Comparison of ENCODE assay signal across 13 mouse cellular contexts in the genomic region with DNA sequence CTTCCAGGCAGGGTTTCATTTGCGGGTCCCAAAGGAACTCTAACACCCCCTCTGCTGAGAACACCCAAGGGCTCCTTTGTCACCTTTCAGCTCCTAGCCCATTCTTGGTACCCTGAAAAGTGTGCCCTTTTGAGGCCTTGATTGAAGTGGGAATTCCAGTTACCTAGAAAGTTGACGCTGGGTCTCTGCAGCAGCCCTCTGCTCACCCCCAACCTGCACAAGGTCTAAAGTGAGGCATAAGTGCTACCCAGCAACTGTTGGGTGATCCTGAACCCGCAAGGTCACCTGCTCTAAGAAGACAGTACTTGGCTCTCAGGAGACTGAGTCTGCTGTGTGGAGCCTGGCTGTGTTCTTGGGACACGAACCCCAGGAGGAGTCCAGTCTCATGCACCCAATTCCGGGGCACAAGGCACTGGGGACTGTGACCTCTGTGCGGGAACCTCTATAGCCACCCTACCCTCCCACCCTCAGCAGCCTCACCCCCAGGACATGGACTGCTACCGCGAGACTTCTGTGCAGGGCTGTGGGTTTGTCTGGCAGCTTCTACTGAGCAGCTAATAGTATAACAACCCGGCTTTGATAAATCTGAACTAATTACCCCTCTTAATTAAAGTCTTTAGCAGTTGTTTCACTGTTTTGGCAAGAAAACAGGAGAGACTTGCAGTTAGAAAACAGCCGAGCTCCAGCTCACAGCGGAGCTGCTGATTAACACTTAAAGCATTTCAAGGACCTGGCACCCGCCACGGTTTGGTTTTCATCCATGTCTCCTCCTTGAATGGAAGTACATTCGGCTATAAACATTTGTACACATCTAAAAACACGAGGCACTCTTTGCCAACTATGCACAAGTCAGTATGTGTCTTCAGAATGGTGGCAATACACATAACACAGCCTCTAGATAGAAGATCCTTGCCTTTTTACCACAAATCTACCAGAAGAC. TPM values are rescaled to one million over a fixed set of nuclear protein-coding genes. Genes with fewer than 3 reads are reported as not detected.
DNase-seq lines count a peak whose midpoint lies in the region; ATAC-seq and TF ChIP-seq lines count a peak whose summit lies in the region.
"Had no signal": no experiment of that assay in that cellular context is flagged by ENCODE, and none has a peak within 500 bp of the region (broad histone marks: within the 10 kb centered on the region; RNA-seq: fewer than 3 reads in every experiment).

No protein-coding gene starts in this region.

- 0 out of 2 replicates have a peak, but pooled peaks have one; percentile 22 for ATAC-seq in kidney, embryonic 15.5 days (replicated peaks; ENCODE audit: low FRiP score)
- peak; percentile 38; the same call in 1 of the 2 replicates for ATAC-seq in embryonic facial prominence, embryonic 13.5 days (ENCODE audit: insufficient number of reproducible peaks, insufficient read depth, low FRiP score, low TSS enrichment, low read depth)
- ATAC-seq: inflammation-experienced regulatory T-cells, adult 6 months had no signal

- H3K9me3 ChIP-seq in kidney, embryonic 15.5 days (replicated peaks), result no peaks in the 10 kb centered on the region
- no peaks in the 10 kb centered on the region for H3K9me3 ChIP-seq in embryonic facial prominence, embryonic 13.5 days
- no peaks in the 10 kb centered on the region for H3K9me3 ChIP-seq in limb, embryonic 10.5 days (replicated peaks)
- H3K9me3 ChIP-seq: heart, embryonic 13.5 days; limb, embryonic 12.5 days; neural tube, embryonic 13.5 days had no signal

- no peak overlapping the region for H3K27ac ChIP-seq in kidney, embryonic 15.5 days
- H3K27ac ChIP-seq in kidney, adult 2 months (ENCODE audit: insufficient read depth, low read depth, low read length), result no peak overlapping the region
- H3K27ac ChIP-seq in embryonic facial prominence, embryonic 13.5 days, result no peak overlapping the region
- no peak overlapping the region for H3K27ac ChIP-seq in limb, embryonic 10.5 days
- H3K27ac ChIP-seq: heart, embryonic 13.5 days; limb, embryonic 12.5 days; macrophage; neural tube, embryonic 13.5 days had no signal

- WGBS in kidney, embryonic 15.5 days, result under 1% methylated on average over 15 of the region's 15 CpGs
- WGBS in kidney, adult 2 months, result 2% methylated on average over 15 of the region's 15 CpGs
- 3% methylated on average over 15 of the region's 15 CpGs for WGBS in embryonic facial prominence, embryonic 13.5 days
- 2% methylated on average over 15 of the region's 15 CpGs for WGBS in limb, embryonic 10.5 days

- no peak for TF ChIP-seq CTCF in kidney, adult 2 months (conservative IDR thresholded peaks at IDR 0.05; ENCODE audit: insufficient read depth, insufficient read length, low read depth, low read length)
- no peak for TF ChIP-seq CTCF in brain, embryonic 14.5 days (IDR thresholded peaks at IDR 0.05; ENCODE audit: borderline replicate concordance, extremely low read depth, insufficient read depth, insufficient read length)

- no peak overlapping the region for H3K4me3 ChIP-seq in kidney, embryonic 15.5 days (replicated peaks)
- no peak overlapping the region for H3K4me3 ChIP-seq in kidney, adult 2 months (ENCODE audit: insufficient read depth, low read depth, low read length)
- H3K4me3 ChIP-seq in embryonic facial prominence, embryonic 13.5 days, result no peak overlapping the region
- no peak overlapping the region for H3K4me3 ChIP-seq in limb, embryonic 10.5 days
- H3K4me3 ChIP-seq: heart, embryonic 13.5 days; limb, embryonic 12.5 days; neural tube, embryonic 13.5 days had no signal

- no peak overlapping the region for H3K4me2 ChIP-seq in kidney, embryonic 15.5 days
- H3K4me2 ChIP-seq in embryonic facial prominence, embryonic 13.5 days, result peak overlapping the region; percentile 3; the same call in 1 of the 2 replicates
- H3K4me2 ChIP-seq: heart, embryonic 13.5 days; limb, embryonic 12.5 days; neural tube, embryonic 13.5 days had no signal

- TF ChIP-seq POLR2A in kidney, adult 2 months (IDR thresholded peaks at IDR 0.05; ENCODE audit: low read depth, low read length), result no peak
- no peak for TF ChIP-seq POLR2A in brain, embryonic 14.5 days (IDR thresholded peaks at IDR 0.05; ENCODE audit: borderline replicate concordance, extremely low read depth, insufficient read depth, insufficient read length, poor library complexity, severe bottlenecking)

- peaks cover 19% of the 10 kb centered on the region for H3K4me1 ChIP-seq in kidney, embryonic 15.5 days
- no peaks in the 10 kb centered on the region for H3K4me1 ChIP-seq in kidney, adult 2 months (ENCODE audit: control insufficient read depth, insufficient read depth, low read length)
- peaks cover 19% of the 10 kb centered on the region for H3K4me1 ChIP-seq in embryonic facial prominence, embryonic 13.5 days
- peaks cover 19% of the 10 kb centered on the region for H3K4me1 ChIP-seq in limb, embryonic 10.5 days

- peaks cover 97% of the 10 kb centered on the region for H3K27me3 ChIP-seq in kidney, embryonic 15.5 days
- H3K27me3 ChIP-seq in kidney, adult 2 months (replicated peaks; ENCODE audit: control insufficient read depth, insufficient read depth, low read length), result peaks cover 7% of the 10 kb centered on the region
- H3K27me3 ChIP-seq in embryonic facial prominence, embryonic 13.5 days, result peaks cover 84% of the 10 kb centered on the region
- H3K27me3 ChIP-seq in limb, embryonic 10.5 days (ENCODE audit: low read depth, poor library complexity, severe bottlenecking), result peaks cover 84% of the 10 kb centered on the region

- no peak for DNase-seq in kidney, adult 2 months
- peak; percentile 97 for DNase-seq in brain, embryonic 14.5 days (ENCODE audit: low read depth)
- peak; percentile 45 for DNase-seq in limb, embryonic 10.5 days (ENCODE audit: low spot score)
- no peak for DNase-seq in frontal cortex, postnatal 36 days (ENCODE audit: low spot score in 2 of 2)
- DNase-seq in ovary, postnatal 14 days (ENCODE audit: low spot score), result no peak

- H3K9ac ChIP-seq in kidney, embryonic 15.5 days, result no peak overlapping the region
- H3K9ac ChIP-seq in embryonic facial prominence, embryonic 13.5 days, result no peak overlapping the region
- H3K9ac ChIP-seq: heart, embryonic 13.5 days; limb, embryonic 12.5 days; neural tube, embryonic 13.5 days had no signal

- H3K36me3 ChIP-seq in kidney, embryonic 15.5 days, result no peaks in the 10 kb centered on the region
- H3K36me3 ChIP-seq in kidney, adult 2 months (ENCODE audit: control insufficient read depth, insufficient read depth, low read length), result no peaks in the 10 kb centered on the region
- H3K36me3 ChIP-seq in embryonic facial prominence, embryonic 13.5 days, result no peaks in the 10 kb centered on the region
- no peaks in the 10 kb centered on the region for H3K36me3 ChIP-seq in limb, embryonic 10.5 days
- H3K36me3 ChIP-seq: heart, embryonic 13.5 days; limb, embryonic 12.5 days; neural tube, embryonic 13.5 days had no signal

RNA-seq across cellular contexts. Expression of a gene that starts 4.1 kb away (rescaled TPM):
- polyA plus RNA-seq in kidney, embryonic 15.5 days (2015; fragmentation: Nextera tagmentation; extraction: Ambion mirVana), result not detected in 2 replicates
- polyA plus RNA-seq in kidney, adult 2 months (2012; rRNA removed), result 0.03 TPM in 1 of 2 replicates, not detected in the other
- 9.9 and 16.1 TPM in 2 replicates for polyA plus RNA-seq in brain, embryonic 14.5 days (2012; rRNA removed)
- polyA plus RNA-seq in embryonic facial prominence, embryonic 13.5 days (2015; fragmentation: Nextera tagmentation; extraction: Ambion mirVana), result 9.3 and 19.0 TPM in 2 replicates
- polyA plus RNA-seq in limb, embryonic 10.5 days (2016; fragmentation: Nextera tagmentation; extraction: Ambion mirVana), result not detected in 2 replicates
- polyA plus RNA-seq: heart, embryonic 13.5 days; inflammation-experienced regulatory T-cells, adult 6 months; limb, embryonic 12.5 days; macrophage; neural tube, embryonic 13.5 days; small intestine, adult 2 months had no signal

Comparison
In these comparisons a context has a peak if more than half of its experiments do, and no peak if none do; other contexts are left out.
1. DNase-seq: peak in brain, embryonic 14.5 days (single experiment) and limb, embryonic 10.5 days (single experiment); none in kidney, adult 2 months (single experiment), frontal cortex, postnatal 36 days (0 of 2) and ovary, postnatal 14 days (single experiment).
2. RNA of a gene that starts 4.1 kb away (polyA plus RNA-seq): 9.9 to 16.1 TPM in brain, embryonic 14.5 days and 9.3 to 19.0 TPM in embryonic facial prominence, embryonic 13.5 days; not detected in kidney, embryonic 15.5 days, 0.03 TPM in kidney, adult 2 months and not detected in limb, embryonic 10.5 days; every median in the first group is over 10 times any median in the second.